22 mouse cellular contexts compared by ENCODE assay signal in genomic region chr14:16678335-16678734, GRCm38 (mm10).
DNase-seq lines count a peak whose midpoint lies in the region; ATAC-seq and TF ChIP-seq lines count a peak whose summit lies in the region.
"Had no signal": no experiment of that assay in that cellular context is flagged by ENCODE, and none has a peak within 500 bp of the region (broad histone marks: within the 10 kb centered on the region; RNA-seq: fewer than 3 reads in every experiment).

No protein-coding gene starts in this region.

- no peaks in the 10 kb centered on the region for H3K36me3 ChIP-seq in embryonic facial prominence, embryonic 11.5 days (replicated peaks; ENCODE audit: control insufficient read depth, insufficient read depth, low read depth, low read length)
- H3K36me3 ChIP-seq in embryonic facial prominence, embryonic 10.5 days (replicated peaks): no peaks in the 10 kb centered on the region
- no peaks in the 10 kb centered on the region for H3K36me3 ChIP-seq in kidney, postnatal 0 days (ENCODE audit: insufficient read depth, low read length)
- H3K36me3 ChIP-seq in kidney, embryonic 16.5 days (ENCODE audit: insufficient read depth, low read length): no peaks in the 10 kb centered on the region
- no peaks in the 10 kb centered on the region for H3K36me3 ChIP-seq in embryonic facial prominence, embryonic 14.5 days (ENCODE audit: control insufficient read depth, insufficient read depth, low read length)
- H3K36me3 ChIP-seq: G1E had no signal

- no peak overlapping the region for H3K4me3 ChIP-seq in embryonic facial prominence, embryonic 11.5 days (ENCODE audit: low read depth, low read length)
- H3K4me3 ChIP-seq in embryonic facial prominence, embryonic 10.5 days: no peak overlapping the region
- H3K4me3 ChIP-seq in kidney, postnatal 0 days (replicated peaks; ENCODE audit: low read depth, low read length): no peak overlapping the region
- no peak overlapping the region for H3K4me3 ChIP-seq in kidney, embryonic 16.5 days (ENCODE audit: low read length)
- no peak overlapping the region for H3K4me3 ChIP-seq in embryonic facial prominence, embryonic 14.5 days (ENCODE audit: low read depth, low read length)

- no peak overlapping the region for H3K4me2 ChIP-seq in embryonic facial prominence, embryonic 11.5 days (ENCODE audit: low read depth, low read length)
- H3K4me2 ChIP-seq in kidney, postnatal 0 days (ENCODE audit: low read length): no peak overlapping the region
- no peak overlapping the region for H3K4me2 ChIP-seq in kidney, embryonic 16.5 days (replicated peaks; ENCODE audit: low read depth, low read length)
- no peak overlapping the region for H3K4me2 ChIP-seq in embryonic facial prominence, embryonic 14.5 days (ENCODE audit: low read depth, low read length)

- no peaks in the 10 kb centered on the region for H3K9me3 ChIP-seq in embryonic facial prominence, embryonic 11.5 days (replicated peaks; ENCODE audit: control insufficient read depth, low read length)
- no peaks in the 10 kb centered on the region for H3K9me3 ChIP-seq in embryonic facial prominence, embryonic 10.5 days
- no peaks in the 10 kb centered on the region for H3K9me3 ChIP-seq in kidney, postnatal 0 days (replicated peaks; ENCODE audit: low read length)
- no peaks in the 10 kb centered on the region for H3K9me3 ChIP-seq in kidney, embryonic 16.5 days (ENCODE audit: low read length)
- no peaks in the 10 kb centered on the region for H3K9me3 ChIP-seq in embryonic facial prominence, embryonic 14.5 days (ENCODE audit: control insufficient read depth, low read length)
- H3K9me3 ChIP-seq: G1E had no signal

- no peak overlapping the region for H3K27ac ChIP-seq in embryonic facial prominence, embryonic 11.5 days (replicated peaks; ENCODE audit: low read depth, low read length)
- H3K27ac ChIP-seq in embryonic facial prominence, embryonic 10.5 days (replicated peaks): no peak overlapping the region
- H3K27ac ChIP-seq in kidney, postnatal 0 days: no peak overlapping the region
- no peak overlapping the region for H3K27ac ChIP-seq in kidney, embryonic 16.5 days (ENCODE audit: low read length)
- no peak overlapping the region for H3K27ac ChIP-seq in embryonic facial prominence, embryonic 14.5 days (replicated peaks; ENCODE audit: low read depth, low read length)

- no peak for TF ChIP-seq CTCF in kidney, postnatal 0 days (IDR thresholded peaks at IDR 0.05; ENCODE audit: low read depth)

- H3K9ac ChIP-seq in embryonic facial prominence, embryonic 11.5 days (replicated peaks; ENCODE audit: low read length): no peak overlapping the region
- no peak overlapping the region for H3K9ac ChIP-seq in kidney, postnatal 0 days (ENCODE audit: low read depth, low read length)
- H3K9ac ChIP-seq in kidney, embryonic 16.5 days (replicated peaks; ENCODE audit: low read length): no peak overlapping the region
- no peak overlapping the region for H3K9ac ChIP-seq in embryonic facial prominence, embryonic 14.5 days (ENCODE audit: low read depth, low read length)

- H3K27me3 ChIP-seq in embryonic facial prominence, embryonic 11.5 days (ENCODE audit: control insufficient read depth, insufficient read depth, low read length): no peaks in the 10 kb centered on the region
- no peaks in the 10 kb centered on the region for H3K27me3 ChIP-seq in embryonic facial prominence, embryonic 10.5 days (replicated peaks; ENCODE audit: low read depth, poor library complexity, severe bottlenecking)
- H3K27me3 ChIP-seq in kidney, postnatal 0 days (ENCODE audit: insufficient read depth, low read length): no peaks in the 10 kb centered on the region
- H3K27me3 ChIP-seq in kidney, embryonic 16.5 days (ENCODE audit: insufficient read depth, low read length): no peaks in the 10 kb centered on the region
- H3K27me3 ChIP-seq in embryonic facial prominence, embryonic 14.5 days (replicated peaks; ENCODE audit: control insufficient read depth, insufficient read depth, low read length): no peaks in the 10 kb centered on the region
- H3K27me3 ChIP-seq: CH12.LX, Patski had no signal

- DNase-seq in embryonic facial prominence, embryonic 11.5 days (ENCODE audit: low spot score): peak; percentile 22
- DNase-seq in embryonic facial prominence, embryonic 10.5 days (ENCODE audit: low spot score): no peak
- no peak for DNase-seq in frontal cortex, postnatal 36 days (ENCODE audit: low spot score in 2 of 2)
- DNase-seq in kidney, postnatal 0 days (ENCODE audit: low spot score): peak; percentile 60
- no peak for DNase-seq in embryonic facial prominence, embryonic 14.5 days (ENCODE audit: low spot score)
- DNase-seq in heart, adult 9 months (ENCODE audit: low spot score in 2 of 2): no peak
- DNase-seq: adrenal gland, adult 2 months; adrenal gland, adult 8-10 months; adrenal gland, postnatal 10 days; adrenal gland, postnatal 14 days; adrenal gland, postnatal 25 days; adrenal gland, postnatal 36 days; B cell, adult 2 months; cerebellum, adult 11 months; cerebellum, adult 11-12 months had no signal

- 58% methylated on average over 3 of the region's 3 CpGs for WGBS in embryonic facial prominence, embryonic 11.5 days
- 63% methylated on average over 3 of the region's 3 CpGs for WGBS in embryonic facial prominence, embryonic 10.5 days
- 30% methylated on average over 3 of the region's 3 CpGs for WGBS in kidney, postnatal 0 days
- 32% methylated on average over 3 of the region's 3 CpGs for WGBS in kidney, embryonic 16.5 days
- 48% methylated on average over 3 of the region's 3 CpGs for WGBS in embryonic facial prominence, embryonic 14.5 days

- no peaks in the 10 kb centered on the region for H3K4me1 ChIP-seq in embryonic facial prominence, embryonic 11.5 days (ENCODE audit: control insufficient read depth, insufficient read depth, low read length)
- H3K4me1 ChIP-seq in embryonic facial prominence, embryonic 10.5 days: 0 out of 2 replicates have a peak, but pooled peaks cover 2% of the 10 kb centered on the region
- H3K4me1 ChIP-seq in kidney, postnatal 0 days (replicated peaks; ENCODE audit: insufficient read depth, low read length): no peaks in the 10 kb centered on the region
- no peaks in the 10 kb centered on the region for H3K4me1 ChIP-seq in kidney, embryonic 16.5 days (ENCODE audit: insufficient read depth, low read length)
- H3K4me1 ChIP-seq in embryonic facial prominence, embryonic 14.5 days (ENCODE audit: control insufficient read depth, insufficient read depth, low read length): no peaks in the 10 kb centered on the region

- no peak for ATAC-seq in embryonic facial prominence, embryonic 11.5 days (replicated peaks; ENCODE audit: insufficient number of reproducible peaks, low FRiP score, low TSS enrichment, low read depth)
- peak; percentile 64; the same call in 1 of the 2 replicates for ATAC-seq in frontal cortex, adult (ENCODE audit: low TSS enrichment)
- ATAC-seq in kidney, postnatal 0 days (replicated peaks; ENCODE audit: low FRiP score, low read depth): no peak
- ATAC-seq in kidney, embryonic 16.5 days (ENCODE audit: low FRiP score, low TSS enrichment): no peak
- peak; percentile 76 for ATAC-seq in embryonic facial prominence, embryonic 14.5 days (ENCODE audit: low read depth)
- ATAC-seq: activated CD4-positive, CD25-positive, alpha-beta regulatory T cell, adult 4 months; CD4-positive, CD25-positive, alpha-beta regulatory T cell, adult 4 months; Patski had no signal

Comparison
In these comparisons a context has a peak if more than half of its experiments do, and no peak if none do; other contexts are left out.
1. ATAC-seq: peak in frontal cortex, adult (single experiment) and embryonic facial prominence, embryonic 14.5 days (single experiment); none in embryonic facial prominence, embryonic 11.5 days (single experiment), kidney, postnatal 0 days (single experiment) and kidney, embryonic 16.5 days (single experiment).
2. DNase-seq: peak in embryonic facial prominence, embryonic 11.5 days (single experiment) and kidney, postnatal 0 days (single experiment); none in embryonic facial prominence, embryonic 10.5 days (single experiment), frontal cortex, postnatal 36 days (0 of 2), embryonic facial prominence, embryonic 14.5 days (single experiment) and heart, adult 9 months (0 of 2).